Mouse (Mus musculus) cerebellum, adult 2 months (tissue): Measurements from ENCODE around the gene Cnbp. TPM values are rescaled to one million over a fixed set of nuclear protein-coding genes. Genes with fewer than 3 reads are reported as not detected.

ENCODE experiments used
- DNase-seq, 2 experiments: peaks; one replicate each; pipeline ENCODE4 v3.0.0; 2021
- H3K27ac ChIP-seq: fragments of 200-500 bp; 2 replicates; pipeline ENCODE4 v1.5.1; 2012; ENCODE audit warnings: low read length, control low read depth, inconsistent platforms; ENCODE audit not compliant: insufficient read depth
- H3K27me3 ChIP-seq: fragments of 200-500 bp; 2 replicates; pipeline ENCODE4 v1.6.1; 2012; ENCODE audit warnings: inconsistent platforms, mild to moderate bottlenecking, low read length, moderate library complexity; ENCODE audit not compliant: control insufficient read depth, insufficient read depth
- H3K4me1 ChIP-seq: fragments of 200-500 bp; 2 replicates; pipeline ENCODE4 v1.6.1; 2011; ENCODE audit warnings: low read length; ENCODE audit not compliant: control insufficient read depth, insufficient read depth
- H3K4me3 ChIP-seq: fragments of 200-500 bp; replicated peaks from 2 replicates; pipeline ENCODE3; 2011; ENCODE audit warnings: mild to moderate bottlenecking, low read depth, low read length, control low read depth; ENCODE audit not compliant: insufficient read depth
- CTCF ChIP-seq: fragments of 200-500 bp; IDR thresholded peaks from 2 replicates; pipeline ENCODE4 v1.5.1; 2011; ENCODE audit warnings: low read depth, mild to moderate bottlenecking, control low read depth, low read length, moderate library complexity, borderline replicate concordance; ENCODE audit not compliant: insufficient read depth
- POLR2A ChIP-seq: fragments of 200-500 bp; IDR thresholded peaks from 2 replicates; pipeline ENCODE4 v1.6.1; 2011; ENCODE audit warnings: low read length, control low read depth, borderline replicate concordance; ENCODE audit not compliant: insufficient read depth
- WGBS: fragments of 180-500 bp; shearing (Covaris S2); methylation state at CpG from one replicate; pipeline ENCODE4 v1.1.7; 2018; 5-methylcytosine and 5-hydroxymethylcytosine counted together
- polyA plus RNA-seq: library from polyadenylated mRNA; depleted of rRNA; stranded (reverse); fragments of >200 nt; gene quantifications from 2 replicates; pipeline ENCODE4 v1.2.3, GENCODE M21; 2012

Gene Cnbp
- polyA plus RNA-seq, 1 experiment = 347 TPM

DNA sequence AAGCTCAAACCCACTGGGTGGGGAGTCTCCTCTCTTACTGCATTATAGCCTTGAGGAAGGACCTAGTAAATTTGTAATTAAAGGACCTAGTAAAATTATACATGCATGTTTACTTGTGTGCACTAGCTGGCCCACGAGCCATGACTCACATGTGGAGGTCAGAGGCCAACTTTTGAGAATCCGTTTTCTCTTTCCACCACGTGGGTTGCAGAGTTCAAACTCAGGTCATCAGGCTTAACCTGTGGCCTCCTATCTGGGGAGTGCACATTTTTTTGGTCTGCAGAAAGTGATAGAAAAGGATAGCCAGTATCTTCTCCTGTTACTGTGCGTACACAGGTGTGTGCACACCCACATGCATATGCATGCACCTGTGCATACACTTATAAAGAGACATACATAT, 28.1 kb upstream of the Cnbp start:
- TF ChIP-seq CTCF = no peak
- TF ChIP-seq POLR2A = no peak
- WGBS = 70% methylated on average over 4 of the region's 4 CpGs
- H3K4me3 ChIP-seq = no peak overlapping the region
- H3K4me1 ChIP-seq = no peaks in the 10 kb centered on the region
- no peaks in the 10 kb centered on the region for H3K27me3 ChIP-seq
- H3K27ac ChIP-seq = no peak overlapping the region
- DNase-seq = no peak

DNA sequence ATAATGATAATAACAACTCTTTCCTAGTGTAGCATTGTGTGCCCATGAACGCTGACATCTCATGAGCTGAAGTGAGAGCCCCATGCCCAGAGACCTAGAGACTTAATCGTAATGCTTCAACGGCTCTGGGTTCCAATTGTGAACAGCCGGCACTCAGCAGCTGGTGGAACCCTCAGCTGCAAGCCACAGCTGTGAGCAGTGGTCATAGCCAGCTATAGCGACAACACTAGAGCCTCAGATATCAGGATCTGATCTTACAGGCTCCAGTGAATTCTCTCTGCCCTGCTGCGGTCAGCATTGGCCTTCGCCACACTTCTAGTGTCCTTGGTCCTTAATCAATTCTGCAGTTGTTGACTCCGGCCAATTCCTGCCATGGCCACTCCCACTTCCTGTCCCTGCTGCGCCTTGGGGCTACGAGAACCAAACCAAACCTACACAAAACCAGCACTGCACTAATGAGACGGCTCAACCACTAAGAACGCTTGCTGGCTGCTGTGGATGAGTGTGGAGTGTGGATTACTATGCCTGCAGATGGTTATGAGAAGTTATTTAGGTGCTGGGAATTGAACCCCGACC, 25.2 kb upstream of the Cnbp start:
- Histone ChIP-seq H3K4me1 (no peaks in the 10 kb centered on the region), H3K27ac (no peak overlapping the region), H3K27me3 (no peaks in the 10 kb centered on the region), H3K4me3 (no peak overlapping the region)
- no peak for DNase-seq
- TF ChIP-seq POLR2A (no peak), CTCF (no peak)
- 77% methylated on average over 13 of the region's 13 CpGs for WGBS

DNA sequence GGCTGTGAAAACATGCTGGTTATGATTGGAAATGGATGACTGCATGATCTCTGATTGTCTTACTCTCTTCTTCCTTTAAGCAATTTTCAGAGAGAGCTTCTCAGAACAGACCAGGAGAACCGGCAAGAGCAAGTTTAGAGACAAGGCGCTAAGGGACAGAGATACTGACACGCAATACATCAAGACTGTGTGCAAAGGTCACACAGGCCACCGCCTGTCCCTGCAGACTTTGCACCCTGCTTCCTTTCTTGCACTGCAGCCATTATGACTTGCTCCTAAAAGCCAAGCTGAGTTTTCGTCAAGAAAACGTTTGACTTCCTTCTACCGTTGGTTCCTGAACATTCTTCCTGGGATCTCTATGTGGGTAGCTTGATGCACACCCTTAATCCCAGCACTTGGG, 24.7 kb upstream of the Cnbp start:
- Histone ChIP-seq H3K4me1 (no peaks in the 10 kb centered on the region), H3K27me3 (no peaks in the 10 kb centered on the region), H3K4me3 (no peak overlapping the region), H3K27ac (no peak overlapping the region)
- 94% methylated on average over 7 of the region's 7 CpGs for WGBS
- TF ChIP-seq CTCF = no peak
- no peak for TF ChIP-seq POLR2A
- no peak for DNase-seq

DNA sequence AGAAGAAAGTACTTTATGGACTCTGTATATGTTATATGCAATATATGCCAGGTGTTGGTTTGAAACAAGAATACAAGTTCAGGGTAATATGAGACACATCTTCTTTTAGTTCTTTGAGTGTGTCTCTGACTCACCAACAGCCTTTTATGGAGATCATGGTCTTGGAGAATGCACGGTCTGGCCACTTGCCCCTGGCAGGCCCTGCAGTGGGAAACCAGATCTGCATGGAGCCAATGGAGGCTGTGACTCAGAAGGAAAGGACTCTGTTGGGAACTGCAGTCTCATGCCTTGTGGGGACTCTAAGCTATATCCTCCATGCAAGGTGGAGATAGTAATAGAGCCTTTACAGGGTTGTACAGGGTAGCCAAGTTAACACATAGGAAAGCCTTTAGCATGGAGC, 24.2 kb upstream of the Cnbp start:
- 69% methylated on average over 1 of the region's 1 CpGs for WGBS
- no peaks in the 10 kb centered on the region for H3K4me1 ChIP-seq
- no peak for DNase-seq
- H3K27ac ChIP-seq = no peak overlapping the region
- TF ChIP-seq CTCF (no peak), POLR2A (no peak)
- no peak overlapping the region for H3K4me3 ChIP-seq
- H3K27me3 ChIP-seq = no peaks in the 10 kb centered on the region

DNA sequence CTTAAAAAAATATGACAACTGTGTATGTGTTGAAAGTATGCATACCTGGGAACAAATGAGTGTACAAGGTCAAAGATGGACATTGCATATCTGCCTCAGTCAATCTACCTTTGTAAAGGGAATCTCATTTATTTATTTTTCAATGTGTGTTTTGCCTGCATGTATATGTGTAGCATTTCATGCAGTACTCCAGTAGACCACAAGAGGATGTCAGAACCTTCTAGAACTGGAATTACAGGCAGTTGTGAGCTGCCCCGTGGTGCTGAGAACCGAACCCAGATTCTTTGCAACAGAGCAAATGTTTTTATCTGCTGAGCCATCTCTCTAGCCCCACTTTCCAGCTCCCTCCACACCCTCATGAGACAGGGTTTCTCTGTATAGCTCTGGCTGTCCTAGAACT, 23.1 kb upstream of the Cnbp start:
- Histone ChIP-seq H3K4me1 (no peaks in the 10 kb centered on the region), H3K27me3 (no peaks in the 10 kb centered on the region), H3K4me3 (no peak overlapping the region), H3K27ac (no peak overlapping the region)
- 90% methylated on average over 2 of the region's 2 CpGs for WGBS
- TF ChIP-seq POLR2A = no peak
- TF ChIP-seq CTCF = no peak
- no peak for DNase-seq

DNA sequence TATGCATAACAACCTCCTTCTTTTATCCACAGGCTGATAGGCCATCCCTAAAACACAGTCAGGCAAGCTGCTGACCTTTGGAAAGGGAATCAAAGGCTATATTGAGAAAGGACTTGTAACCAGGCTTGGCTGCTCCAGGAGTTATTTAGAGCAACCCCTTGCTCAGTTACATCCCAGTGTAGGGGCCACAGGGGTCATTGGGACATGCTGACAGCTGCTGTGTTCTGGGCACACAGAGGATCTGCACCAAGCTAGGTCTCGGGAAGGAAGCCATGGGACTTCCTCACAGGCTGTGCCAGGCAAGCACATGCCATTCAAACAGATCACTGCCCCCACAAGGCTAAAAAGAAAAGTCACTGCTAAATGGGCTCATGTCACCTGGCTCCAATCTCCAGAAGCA, 22.2 kb upstream of the Cnbp start:
- 4% methylated on average over 1 of the region's 1 CpGs for WGBS
- H3K4me1 ChIP-seq = no peaks in the 10 kb centered on the region; the same call in 1 of the 2 replicates
- no peak for DNase-seq
- H3K27ac ChIP-seq = no peak overlapping the region
- H3K4me3 ChIP-seq = no peak overlapping the region
- H3K27me3 ChIP-seq = no peaks in the 10 kb centered on the region
- no peak for TF ChIP-seq CTCF
- TF ChIP-seq POLR2A = no peak

DNA sequence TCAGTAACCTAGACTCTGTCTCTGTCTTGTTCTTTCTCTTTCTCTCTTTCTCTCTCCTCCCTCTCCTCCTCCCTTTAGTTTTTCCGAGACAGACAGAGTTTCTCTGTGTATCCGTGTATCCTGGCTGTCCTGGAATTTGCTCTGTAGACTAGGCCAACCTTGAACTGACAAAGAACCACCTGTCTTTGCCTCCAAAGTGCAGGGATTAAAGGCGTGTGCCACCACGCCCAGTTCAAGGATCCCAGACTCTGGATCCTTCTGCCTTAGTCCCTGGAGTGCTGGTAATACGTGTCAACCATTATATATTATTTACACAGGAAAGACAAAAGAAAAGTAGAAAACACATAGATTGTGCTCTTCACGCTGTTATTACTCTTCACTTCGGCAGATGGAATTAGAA, 20.3 kb upstream of the Cnbp start:
- Histone ChIP-seq H3K4me1 (no peaks in the 10 kb centered on the region; the same call in 1 of the 2 replicates), H3K27ac (no peak overlapping the region), H3K27me3 (no peaks in the 10 kb centered on the region), H3K4me3 (no peak overlapping the region)
- no peak for DNase-seq
- WGBS = 90% methylated on average over 7 of the region's 7 CpGs
- TF ChIP-seq CTCF = no peak
- TF ChIP-seq POLR2A = no peak

DNA sequence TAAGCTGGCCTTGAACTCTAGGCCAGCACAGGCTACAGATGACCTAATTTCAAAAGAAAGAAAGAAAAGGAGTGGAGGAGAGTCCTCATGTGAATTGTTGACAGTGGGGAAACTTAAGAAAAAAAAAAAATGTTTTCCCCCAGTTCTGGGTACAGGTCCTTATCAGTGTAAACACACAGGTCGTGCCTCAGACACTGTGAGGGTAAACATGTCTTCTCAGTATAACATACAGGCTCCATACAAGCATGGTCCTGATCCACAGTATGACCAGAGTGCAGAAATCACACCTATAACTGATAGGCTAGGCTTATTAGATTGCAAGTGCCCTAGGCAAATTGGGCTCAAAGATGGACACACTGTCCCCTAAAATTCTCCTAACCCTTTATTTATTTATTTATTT, 19.5 kb upstream of the Cnbp start:
- H3K27ac ChIP-seq = no peak overlapping the region
- TF ChIP-seq CTCF (no peak), POLR2A (no peak)
- 81% methylated on average over 1 of the region's 1 CpGs for WGBS
- H3K4me3 ChIP-seq = no peak overlapping the region
- DNase-seq = no peak
- no peaks in the 10 kb centered on the region; the same call in 1 of the 2 replicates for H3K4me1 ChIP-seq
- no peaks in the 10 kb centered on the region for H3K27me3 ChIP-seq
